29 mouse cellular contexts compared by ENCODE assay signal in genomic region chr1:151959010-151959409, GRCm38 (mm10).
A peak's percentile ranks its signal among the peaks of the same experiment; 100 is the strongest.
DNase-seq lines count a peak whose midpoint lies in the region; ATAC-seq and TF ChIP-seq lines count a peak whose summit lies in the region.
"Had no signal": no experiment of that assay in that cellular context is flagged by ENCODE, and none has a peak within 500 bp of the region (broad histone marks: within the 10 kb centered on the region; RNA-seq: fewer than 3 reads in every experiment).

No protein-coding gene starts in this region.

- no peaks in the 10 kb centered on the region for H3K27me3 ChIP-seq in myocyte (ENCODE audit: control insufficient read depth, insufficient read depth, insufficient read length)
- H3K27me3 ChIP-seq: embryonic facial prominence, embryonic 13.5 days; heart, embryonic 12.5 days; limb, embryonic 15.5 days; liver, embryonic 13.5 days; midbrain, embryonic 15.5 days had no signal

- DNase-seq in gastrocnemius, adult 2 months = no peak
- no peak for DNase-seq in gastrocnemius, postnatal 4 days (ENCODE audit: low spot score in 2 of 2)
- DNase-seq in thymus, postnatal 14 days = peak; percentile 23
- DNase-seq in thymus, postnatal 25 days = no peak
- DNase-seq in spleen, postnatal 4 days (ENCODE audit: low spot score in 2 of 2) = no peak
- DNase-seq: adrenal gland, postnatal 25 days; cerebellum, adult 8-10 months; cerebellum, postnatal 25 days; gastrocnemius, postnatal 14 days; heart, adult 2 months; kidney, adult 9 months; kidney, postnatal 10 days; layer of hippocampus, adult 9-11 months; liver, embryonic 13.5 days; lung, adult 18-20 months; lung, postnatal 10 days; right cerebral cortex, postnatal 25 days had no signal

- H3K79me2 ChIP-seq in myocyte (ENCODE audit: control insufficient read depth, insufficient read depth) = no peaks in the 10 kb centered on the region

- no peak for TF ChIP-seq POLR2A in myocyte (IDR thresholded peaks at IDR 0.05; ENCODE audit: insufficient read length, low read depth)

- TF ChIP-seq CTCF in gastrocnemius, adult 2 months (IDR thresholded peaks at IDR 0.05) = no peak

- 0 out of 2 replicates have a peak, but pooled peaks have one; percentile 15 for ATAC-seq in granulocyte monocyte progenitor cell, adult 5-6 weeks (replicated peaks; ENCODE audit: poor library complexity, severe bottlenecking)
- ATAC-seq: CD4-positive, CD25-positive, alpha-beta regulatory T cell, adult 4 months; forebrain, embryonic 16.5 days; intestine, postnatal 0 days; midbrain, embryonic 15.5 days had no signal

- H3K36me3 ChIP-seq in myocyte (ENCODE audit: control insufficient read depth, insufficient read depth) = no peaks in the 10 kb centered on the region
- H3K36me3 ChIP-seq: heart, embryonic 12.5 days; limb, embryonic 15.5 days; liver, embryonic 13.5 days; midbrain, embryonic 15.5 days had no signal

- no peak overlapping the region for H3ac ChIP-seq in myocyte (ENCODE audit: control insufficient read depth, insufficient read length)

- intact Hi-C loops in gastrocnemius, adult 2 months (cut with DNase I) = no loop called here

- H3K4me2 ChIP-seq in myocyte (ENCODE audit: low read depth) = peak overlapping the region; percentile 0
- H3K4me2 ChIP-seq: embryonic facial prominence, embryonic 13.5 days; heart, embryonic 12.5 days; hindbrain, embryonic 14.5 days; limb, embryonic 15.5 days; liver, embryonic 13.5 days; midbrain, embryonic 15.5 days had no signal

- H3K4me3 ChIP-seq in gastrocnemius, adult 2 months = no peak overlapping the region
- no peak overlapping the region for H3K4me3 ChIP-seq in myocyte
- H3K4me3 ChIP-seq: embryonic facial prominence, embryonic 13.5 days; erythroblast, embryonic 14.5 days; heart, adult 2 months; heart, embryonic 12.5 days; limb, embryonic 15.5 days; liver, embryonic 13.5 days; midbrain, embryonic 10.5 days; midbrain, embryonic 15.5 days had no signal

- peak overlapping the region; percentile 61 for H3K27ac ChIP-seq in gastrocnemius, adult 2 months
- H3K27ac ChIP-seq: embryonic facial prominence, embryonic 13.5 days; hindbrain, embryonic 14.5 days; limb, embryonic 15.5 days; liver, embryonic 13.5 days; midbrain, embryonic 10.5 days; midbrain, embryonic 15.5 days had no signal

TF ChIP-seq in myocyte, 11 proteins besides CTCF, POLR2A, EP300 and RAD21:
- TF ChIP-seq TCF12 (IDR thresholded peaks at IDR 0.05; ENCODE audit: insufficient read depth, poor library complexity, severe bottlenecking) (no peak), E2F4 (IDR thresholded peaks at IDR 0.05; ENCODE audit: insufficient read depth) (no peak), MYOG (IDR thresholded peaks at IDR 0.05; ENCODE audit: control insufficient read depth in 1 of 3, insufficient read depth in 1 of 3, insufficient read length in 2 of 3, low read depth in 2 of 3) (peak; percentile 20 to 58 (median 50)), REST (IDR thresholded peaks at IDR 0.05; ENCODE audit: insufficient read depth, insufficient read length) (no peak), CEBPB (IDR thresholded peaks at IDR 0.05; ENCODE audit: insufficient read depth, poor library complexity, severe bottlenecking) (no peak), MYOD1 (IDR thresholded peaks at IDR 0.05; ENCODE audit: control insufficient read depth in 1 of 3, insufficient read length in 2 of 3, low read depth in 2 of 3) (peak in 1 of 3 experiments; percentile 66), POLR2AphosphoS2 (IDR thresholded peaks at IDR 0.05; ENCODE audit: insufficient read length, low read depth) (no peak)
TF ChIP-seq in myocyte: peak in this region for 2.
